Mouse (Mus musculus): ENCODE results near the gene Bean1. TPM values are rescaled to one million over a fixed set of nuclear protein-coding genes. Genes with fewer than 3 reads are reported as not detected.
"Not testable (repeated sequence)": the region's sequence is repeated elsewhere in the genome, so short reads cannot be mapped to it uniquely, and the experiment has no call there.

Bean1 gene
- polyA plus RNA-seq, 1 experiment, result not detected

DNA sequence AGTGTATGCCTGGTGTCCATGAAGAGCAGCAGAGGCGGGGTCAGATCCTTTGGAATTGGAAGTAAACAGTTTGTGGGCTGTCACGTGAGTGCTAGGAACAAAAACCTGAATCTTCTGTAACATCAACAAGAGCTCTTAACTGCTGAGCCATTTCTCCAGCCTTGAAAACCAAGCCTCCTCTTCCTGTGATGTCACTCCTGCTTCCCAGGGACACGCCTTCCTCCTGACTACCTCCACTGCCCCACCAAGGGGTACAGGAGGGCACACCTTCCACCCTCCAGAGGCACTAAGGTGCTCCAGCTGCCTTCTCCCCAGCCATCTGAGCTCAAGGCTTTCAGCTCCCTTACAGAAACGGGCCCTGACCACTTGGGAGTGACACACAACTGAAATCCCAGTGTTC is 76.4 kb downstream of the Bean1 start:
- Histone ChIP-seq H3K4me1 (ENCODE audit: control insufficient read depth, insufficient read depth, insufficient read length, low read length) (peaks cover 9% of the 10 kb centered on the region), H3K4me3 (ENCODE audit: insufficient read depth, low read depth, low read length) (no peak overlapping the region), H3K27ac (replicated peaks; ENCODE audit: low read depth, low read length) (0 out of 2 replicates have a peak overlapping the region, but pooled peaks have one; percentile 5)

DNA sequence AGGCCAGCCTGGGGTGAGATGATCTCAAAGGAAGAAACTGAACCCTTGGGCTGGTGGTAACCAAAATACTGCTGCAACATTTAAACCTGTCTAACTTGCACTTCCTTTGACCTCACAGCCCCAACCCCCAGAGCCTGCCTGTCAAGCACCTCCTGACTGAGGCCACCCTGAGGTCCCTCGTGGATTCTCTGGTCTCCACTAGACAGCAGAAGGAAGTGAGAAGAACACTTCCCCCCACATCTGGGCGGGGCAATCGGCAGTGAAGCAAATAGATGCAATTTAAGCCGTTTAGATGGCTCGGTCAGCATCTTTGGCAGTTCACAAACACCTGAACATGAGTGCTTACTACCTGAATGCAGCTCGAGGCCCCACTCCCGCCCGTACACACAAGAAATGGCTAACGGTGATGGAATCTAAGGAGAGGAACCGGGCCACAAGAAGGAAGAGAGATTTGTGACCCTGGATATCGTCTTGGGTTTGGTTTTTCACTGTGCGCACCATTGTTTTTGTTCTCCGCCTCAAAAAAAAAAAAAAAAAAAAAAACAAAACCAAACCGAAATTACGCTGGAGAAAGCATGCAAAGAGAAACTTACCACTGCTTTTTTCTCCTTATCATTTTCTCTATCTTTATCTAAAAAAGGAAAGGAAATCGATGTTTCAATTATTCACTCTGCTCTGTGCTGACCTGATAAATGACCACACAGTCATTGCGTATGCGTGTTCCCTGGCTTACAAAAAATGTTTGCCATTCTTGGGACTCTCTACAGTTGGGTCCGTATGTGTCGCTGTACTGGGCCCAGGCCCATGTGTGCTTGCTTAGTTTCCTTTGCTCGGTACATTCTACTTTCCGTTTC is 77.0 kb downstream of the Bean1 start:
- Histone ChIP-seq H3K27ac (replicated peaks; ENCODE audit: low read depth, low read length) (peak overlapping the region; percentile 34; the same call in 1 of the 2 replicates), H3K4me3 (ENCODE audit: insufficient read depth, low read depth, low read length) (peak overlapping the region; percentile 89)

DNA sequence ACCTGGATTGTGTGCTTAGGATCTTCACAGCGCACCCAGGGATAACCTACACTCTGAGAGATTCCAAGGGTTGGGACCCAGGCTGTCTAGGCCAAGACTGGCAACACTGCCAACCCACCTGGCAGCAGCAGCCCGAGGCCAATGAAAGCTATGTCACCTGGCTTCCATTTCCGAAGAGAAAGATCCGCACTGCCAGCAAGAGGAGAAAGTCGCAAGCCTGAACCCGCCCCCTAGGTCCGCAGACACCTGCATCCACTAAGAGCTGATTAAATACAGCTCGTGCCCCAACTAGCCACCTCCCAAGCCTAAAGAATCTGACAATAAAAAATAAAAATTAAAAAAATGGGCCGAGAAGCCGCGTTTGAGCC is 77.7 kb downstream of the Bean1 start:
- peak overlapping the region; percentile 89 for H3K4me3 ChIP-seq (ENCODE audit: insufficient read depth, low read depth, low read length)
- H3K4me1 ChIP-seq (ENCODE audit: control insufficient read depth, insufficient read depth, insufficient read length, low read length), result peaks cover 9% of the 10 kb centered on the region
- H3K27ac ChIP-seq (replicated peaks; ENCODE audit: low read depth, low read length), result peak overlapping the region; percentile 44

More for the DNA sequence above, 77.0 kb downstream of the Bean1 start:
- H3K4me1 ChIP-seq (ENCODE audit: control insufficient read depth, insufficient read depth, insufficient read length, low read length), result peaks cover 9% of the 10 kb centered on the region

DNA sequence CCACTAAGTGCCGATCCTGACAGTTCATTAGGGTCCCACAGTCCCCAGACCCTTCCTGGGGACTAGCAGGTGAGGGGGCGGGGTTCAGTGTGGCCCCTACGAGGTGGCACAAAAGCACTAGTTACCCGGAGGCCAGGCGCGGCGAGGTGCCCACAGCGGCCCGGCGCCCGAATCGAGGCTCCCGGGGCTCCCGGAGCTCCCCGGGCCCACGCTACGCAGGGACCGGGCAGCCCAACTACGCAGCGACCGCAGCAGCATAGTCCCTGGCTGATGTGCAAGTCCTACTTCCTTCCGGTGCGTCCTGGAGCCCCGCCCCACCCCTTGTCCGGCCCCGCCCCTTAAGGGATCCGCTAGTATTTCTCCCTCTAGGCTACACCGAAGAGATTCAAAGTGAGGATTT is 78.0 kb downstream of the Bean1 start, which contains the start of gene Tk2:
Gene Tk2, minus strand, starts transcription at position 283 of the 400 bp plus-strand sequence.
- Histone ChIP-seq H3K4me1 (ENCODE audit: control insufficient read depth, insufficient read depth, insufficient read length, low read length) (peaks cover 9% of the 10 kb centered on the region), H3K27ac (replicated peaks; ENCODE audit: low read depth, low read length) (peak within 1 kb of the TSS; percentile 86), H3K4me3 (ENCODE audit: insufficient read depth, low read depth, low read length) (peak within 1 kb of the TSS; percentile 89)

DNA sequence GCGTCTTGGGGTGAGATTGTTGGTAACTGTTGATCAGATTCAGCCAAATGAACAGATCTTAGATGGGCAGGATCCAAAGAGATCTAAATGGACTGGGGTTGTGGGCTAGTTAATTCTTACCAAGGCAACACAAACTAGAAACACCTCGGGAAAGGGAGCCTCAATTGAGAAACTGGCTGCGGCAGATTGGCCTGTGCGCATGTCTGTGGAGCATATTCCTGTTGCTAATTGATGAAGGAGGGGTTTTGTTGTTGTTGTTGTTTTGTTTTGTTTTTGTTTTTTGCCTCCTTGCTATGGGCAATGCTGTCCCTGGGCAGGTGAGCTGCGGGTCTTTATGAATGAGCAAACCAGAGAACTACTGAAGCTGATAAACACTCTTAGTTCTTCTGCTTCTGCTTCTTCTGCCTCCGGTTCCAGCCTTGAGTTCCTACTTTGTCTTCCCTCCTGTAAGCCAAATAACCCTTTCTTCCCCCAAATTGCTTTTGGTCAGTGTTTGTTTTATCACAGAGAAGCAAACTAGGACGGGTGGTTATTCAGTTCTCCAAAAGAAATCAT is 79.3 kb downstream of the Bean1 start:
- Histone ChIP-seq H3K4me1 (ENCODE audit: control insufficient read depth, insufficient read depth, insufficient read length, low read length) (peaks cover 9% of the 10 kb centered on the region), H3K27ac (replicated peaks; ENCODE audit: low read depth, low read length) (no peak overlapping the region), H3K4me3 (ENCODE audit: insufficient read depth, low read depth, low read length) (no peak overlapping the region)

DNA sequence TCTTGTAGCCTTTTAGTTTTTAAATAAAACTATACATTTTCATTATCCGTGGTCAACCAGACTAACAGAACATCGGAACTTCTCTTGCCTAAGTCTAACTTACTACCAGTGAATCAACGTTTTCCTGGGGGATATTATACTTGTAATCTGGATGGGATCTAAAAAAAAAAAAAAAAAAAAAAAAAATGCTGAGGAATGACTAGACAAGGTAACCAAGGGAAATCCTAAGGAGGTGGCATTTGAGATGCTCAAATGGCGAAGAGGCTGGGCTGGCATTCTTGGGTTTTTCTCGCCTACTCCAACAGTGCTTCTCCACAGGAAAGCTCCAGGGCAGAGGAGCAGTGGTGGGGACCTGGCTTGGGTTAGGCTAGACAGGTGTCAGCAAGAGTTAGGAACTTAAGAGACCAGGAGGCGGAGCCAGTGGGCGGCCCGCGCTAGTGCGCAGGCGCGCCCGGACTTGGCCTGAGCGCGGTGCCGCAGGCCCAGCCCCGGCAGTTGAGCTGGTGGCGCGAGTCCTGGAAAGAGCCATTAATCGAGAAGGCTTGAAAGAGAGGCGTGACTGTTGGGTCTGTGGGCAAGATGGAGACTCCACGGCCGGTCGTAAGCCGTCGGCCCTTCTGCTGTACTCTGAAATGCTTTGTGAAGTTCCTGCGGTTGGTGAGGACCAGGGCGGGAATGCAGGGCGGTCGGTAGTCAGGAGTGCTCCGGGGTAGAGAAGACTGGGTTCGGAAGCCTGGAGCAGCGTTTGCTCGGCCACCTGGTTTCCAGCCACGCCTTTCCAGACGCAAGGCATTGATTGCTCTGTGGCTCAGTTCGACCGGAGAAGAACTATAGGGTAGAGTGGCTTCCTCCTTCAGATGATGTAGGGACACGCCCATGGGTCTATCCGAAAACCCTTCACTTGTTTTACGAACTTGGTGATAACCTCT is 80.5 kb downstream of the Bean1 start, which contains the start of gene Cklf:
Gene Cklf, plus strand, starts transcription at position 423 of the 929 bp plus-strand sequence.
- peaks cover 9% of the 10 kb centered on the region for H3K4me1 ChIP-seq (ENCODE audit: control insufficient read depth, insufficient read depth, insufficient read length, low read length)
- peak within 1 kb of the TSS; percentile 92 for H3K4me3 ChIP-seq (ENCODE audit: insufficient read depth, low read depth, low read length)
- H3K27ac ChIP-seq (replicated peaks; ENCODE audit: low read depth, low read length), result peak within 1 kb of the TSS; percentile 18; the same call in 1 of the 2 replicates

DNA sequence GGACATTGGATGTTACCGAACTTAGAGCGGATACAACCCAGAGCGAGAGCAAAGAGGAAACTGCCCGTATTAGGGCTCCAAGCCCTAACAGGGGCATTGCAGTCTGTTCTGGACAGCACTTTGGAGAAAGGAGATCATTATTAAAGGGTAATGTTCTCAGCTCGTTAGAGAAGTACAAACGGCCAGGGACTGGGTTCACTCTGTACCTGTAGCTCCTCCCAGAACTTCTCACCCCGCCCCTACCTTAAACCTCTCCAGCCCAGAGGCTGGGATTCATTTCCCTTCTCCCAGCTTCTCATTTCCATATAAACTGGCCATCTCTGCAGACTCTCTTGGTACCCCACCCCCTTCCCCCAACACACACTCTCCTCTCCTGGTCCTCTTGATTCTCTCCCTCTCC is 81.2 kb downstream of the Bean1 start:
- H3K4me3 ChIP-seq (ENCODE audit: insufficient read depth, low read depth, low read length), result peak overlapping the region; percentile 92
- peaks cover 9% of the 10 kb centered on the region for H3K4me1 ChIP-seq (ENCODE audit: control insufficient read depth, insufficient read depth, insufficient read length, low read length)
- H3K27ac ChIP-seq (replicated peaks; ENCODE audit: low read depth, low read length), result no peak overlapping the region

DNA sequence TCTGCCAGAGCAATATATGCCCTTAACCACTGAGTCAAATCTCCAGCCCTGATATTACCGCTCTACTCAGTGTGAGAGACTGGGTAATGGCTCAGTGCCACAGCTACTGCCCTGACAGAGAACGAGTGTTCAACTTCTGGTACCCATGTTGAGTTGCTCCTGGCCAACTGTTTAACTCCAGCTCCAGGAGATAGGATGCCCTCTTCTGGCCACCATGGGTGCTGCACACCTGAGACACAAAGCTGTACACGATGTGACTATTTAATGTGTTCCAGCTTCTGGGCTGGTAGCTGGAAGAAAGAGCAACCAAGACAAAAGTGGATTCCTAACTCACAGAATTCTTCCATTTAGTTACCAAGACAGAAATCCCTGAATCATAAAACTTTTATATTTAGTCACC is 82.8 kb downstream of the Bean1 start:
- H3K27ac ChIP-seq (replicated peaks; ENCODE audit: low read depth, low read length), result no peak overlapping the region
- no peak overlapping the region for H3K4me3 ChIP-seq (ENCODE audit: insufficient read depth, low read depth, low read length)
- no peaks in the 10 kb centered on the region; the same call in 1 of the 2 replicates for H3K4me1 ChIP-seq (ENCODE audit: control insufficient read depth, insufficient read depth, insufficient read length, low read length)

DNA sequence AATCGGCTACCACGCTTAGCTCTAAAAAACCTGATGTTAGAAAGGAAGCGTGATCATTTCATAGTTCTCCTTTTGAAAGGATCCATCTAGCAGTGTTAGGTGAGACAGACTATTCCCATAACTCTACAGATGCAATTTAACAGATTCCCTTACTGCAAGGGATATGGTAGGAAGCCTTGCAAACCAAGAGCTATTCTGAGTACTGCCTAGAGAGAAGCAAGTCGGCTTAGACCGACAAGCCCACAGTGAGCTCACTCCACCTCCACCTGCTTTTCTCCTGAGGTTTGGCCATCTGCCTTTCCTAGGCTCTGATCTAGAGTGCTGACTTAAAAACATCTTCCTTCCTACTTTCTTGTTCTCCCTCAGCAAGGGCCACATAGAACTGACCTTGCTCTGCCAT is 91.6 kb downstream of the Bean1 start:
- H3K27ac ChIP-seq (replicated peaks; ENCODE audit: low read depth, low read length); H3K4me1 ChIP-seq (ENCODE audit: control insufficient read depth, insufficient read depth, insufficient read length, low read length); H3K4me3 ChIP-seq (ENCODE audit: insufficient read depth, low read depth, low read length): not testable (repeated sequence)

DNA sequence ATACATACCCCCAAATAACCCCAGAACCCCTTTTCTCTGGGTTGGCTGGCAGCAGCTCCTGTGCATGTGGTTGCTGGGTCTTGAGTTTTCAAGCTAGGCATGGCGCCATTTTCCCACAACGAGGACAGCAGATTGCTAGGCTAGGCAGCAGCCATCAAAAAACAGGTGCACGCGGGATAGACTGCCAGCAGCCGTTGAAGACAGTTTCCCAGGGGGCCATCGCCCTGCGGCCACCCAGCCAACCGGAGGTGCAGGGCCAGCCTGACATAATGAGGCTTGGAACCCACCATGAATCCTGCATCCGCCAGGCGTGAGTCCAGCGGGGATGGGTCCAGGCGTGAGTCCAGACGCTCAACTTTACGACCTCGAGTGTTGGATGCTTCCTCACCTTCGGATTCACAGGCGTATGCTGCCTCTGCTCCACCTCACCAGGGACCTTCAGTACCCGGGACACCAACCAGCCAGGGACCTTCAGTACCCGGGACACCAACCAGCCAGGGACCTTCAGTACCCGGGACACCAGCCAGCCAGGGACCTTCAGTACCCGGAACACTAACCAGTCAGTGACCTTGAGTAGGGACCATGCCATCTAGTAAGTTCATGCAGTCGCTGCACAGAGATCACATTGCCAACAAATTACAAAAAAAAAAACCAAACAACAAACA is 94.2 kb downstream of the Bean1 start:
- H3K4me3 ChIP-seq (ENCODE audit: insufficient read depth, low read depth, low read length); H3K4me1 ChIP-seq (ENCODE audit: control insufficient read depth, insufficient read depth, insufficient read length, low read length); H3K27ac ChIP-seq (replicated peaks; ENCODE audit: low read depth, low read length): not testable (repeated sequence)

DNA sequence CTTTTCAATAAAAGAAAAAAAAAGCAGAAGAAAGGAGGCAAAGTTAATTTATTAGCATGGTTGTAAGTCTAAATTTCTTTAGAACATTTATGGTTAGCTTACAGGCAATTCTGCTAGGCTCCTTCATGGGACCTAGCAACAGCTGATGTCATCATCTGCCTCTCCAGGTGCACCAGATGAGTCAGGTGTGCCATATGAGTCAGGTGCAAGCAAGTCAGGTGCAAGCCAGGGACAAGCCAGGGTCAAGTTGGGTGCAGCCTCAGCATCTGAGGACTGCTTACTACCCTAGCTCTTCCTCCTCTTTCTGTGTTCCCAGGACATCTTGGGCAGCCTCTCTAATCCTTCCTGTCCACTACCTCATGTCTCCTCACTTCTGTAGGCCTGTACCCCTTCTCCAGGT is 98.1 kb downstream of the Bean1 start:
- H3K4me1 ChIP-seq (ENCODE audit: control insufficient read depth, insufficient read depth, insufficient read length, low read length), result no peaks in the 10 kb centered on the region
- no peak overlapping the region for H3K4me3 ChIP-seq (ENCODE audit: insufficient read depth, low read depth, low read length)
- no peak overlapping the region for H3K27ac ChIP-seq (replicated peaks; ENCODE audit: low read depth, low read length)

Other genes starting within 250 kb of the Bean1 start
- 53.4 and 61.0 TPM in 2 replicates for gene Cdh5, start 68.8 kb upstream of the Bean1 start, polyA plus RNA-seq (2012; ENCODE audit: insufficient read depth, insufficient read length, missing spikeins)
- 13.1 and 16.8 TPM in 2 replicates for gene Tk2, start 78.1 kb downstream of the Bean1 start, polyA plus RNA-seq (2012; ENCODE audit: insufficient read depth, insufficient read length, missing spikeins)
- gene Cklf, start 80.4 kb downstream of the Bean1 start, polyA plus RNA-seq (2012; ENCODE audit: insufficient read depth, insufficient read length, missing spikeins), result 3.8 TPM in 1 of 2 replicates, not detected in the other
- gene Cmtm2a, start 122.7 kb downstream of the Bean1 start, polyA plus RNA-seq (2012; ENCODE audit: insufficient read depth, insufficient read length, missing spikeins), result not detected in 2 replicates
- not detected in 2 replicates for gene Gm45711, start 139.6 kb downstream of the Bean1 start, polyA plus RNA-seq (2012; ENCODE audit: insufficient read depth, insufficient read length, missing spikeins)
- gene Cmtm1, start 139.7 kb downstream of the Bean1 start, polyA plus RNA-seq (2012; ENCODE audit: insufficient read depth, insufficient read length, missing spikeins), result not detected in 2 replicates
- gene Gm11020, start 151.1 kb downstream of the Bean1 start, polyA plus RNA-seq (2012; ENCODE audit: insufficient read depth, insufficient read length, missing spikeins), result not detected in 2 replicates
- not detected in 2 replicates for gene Cmtm2b, start 151.8 kb downstream of the Bean1 start, polyA plus RNA-seq (2012; ENCODE audit: insufficient read depth, insufficient read length, missing spikeins)
- 12.1 and 15.1 TPM in 2 replicates for gene Cmtm3, start 169.0 kb downstream of the Bean1 start, polyA plus RNA-seq (2012; ENCODE audit: insufficient read depth, insufficient read length, missing spikeins)
- 21.5 and 32.4 TPM in 2 replicates for gene Cmtm4, start 225.4 kb downstream of the Bean1 start, polyA plus RNA-seq (2012; ENCODE audit: insufficient read depth, insufficient read length, missing spikeins)